In genomic region chr12:92739196-92739595, GRCm38 (mm10) we compare ENCODE assay signal across 28 mouse cellular contexts.
"Had no signal": no experiment of that assay in that cellular context is flagged by ENCODE, and none has a peak within 500 bp of the region (broad histone marks: within the 10 kb centered on the region; RNA-seq: fewer than 3 reads in every experiment).

No protein-coding gene starts in this region.

- H3K9ac ChIP-seq: heart, embryonic 13.5 days; heart, embryonic 15.5 days; hindbrain, embryonic 12.5 days; hindbrain, embryonic 14.5 days; intestine, embryonic 15.5 days; limb, embryonic 12.5 days; liver, embryonic 13.5 days had no signal

- DNase-seq: gastrocnemius, adult 2 months; gastrocnemius, postnatal 10 days; gastrocnemius, postnatal 36 days; heart, adult 11 months; heart, adult 2 months; heart, postnatal 14 days; heart, postnatal 36 days; kidney, adult 18-20 months; kidney, adult 8-10 months; kidney, postnatal 10 days; kidney, postnatal 25 days; kidney, postnatal 4 days; liver; liver, embryonic 13.5 days had no signal

- H3K4me1 ChIP-seq: heart, embryonic 13.5 days; heart, embryonic 15.5 days; hindbrain, embryonic 12.5 days; intestine, embryonic 15.5 days; limb, embryonic 12.5 days; liver, embryonic 13.5 days had no signal

- H3K27me3 ChIP-seq: heart, embryonic 13.5 days; heart, embryonic 15.5 days; hindbrain, embryonic 12.5 days; intestine, embryonic 15.5 days; limb, embryonic 12.5 days; liver, embryonic 13.5 days had no signal

- H3K9me3 ChIP-seq: heart, embryonic 13.5 days; heart, embryonic 15.5 days; hindbrain, embryonic 12.5 days; intestine, embryonic 15.5 days; limb, embryonic 10.5 days; limb, embryonic 12.5 days; liver, embryonic 13.5 days had no signal

- H3K27ac ChIP-seq: gastrocnemius, adult 2 months; heart, adult 2 months; heart, embryonic 13.5 days; heart, embryonic 15.5 days; hindbrain, embryonic 12.5 days; hindbrain, embryonic 14.5 days; intestine, embryonic 15.5 days; limb, embryonic 10.5 days; limb, embryonic 12.5 days; liver, embryonic 13.5 days had no signal

- H3K4me2 ChIP-seq: heart, embryonic 11.5 days; heart, embryonic 13.5 days; heart, embryonic 15.5 days; hindbrain, embryonic 12.5 days; hindbrain, embryonic 14.5 days; intestine, embryonic 15.5 days; limb, embryonic 12.5 days; liver, embryonic 11.5 days; liver, embryonic 13.5 days had no signal

- H3K4me3 ChIP-seq: gastrocnemius, adult 2 months; heart, adult 2 months; heart, embryonic 13.5 days; heart, embryonic 15.5 days; hindbrain, embryonic 12.5 days; intestine, embryonic 15.5 days; layer of hippocampus, adult 2 months; left cerebral cortex, adult 2 months; limb, embryonic 10.5 days; limb, embryonic 12.5 days; liver, embryonic 13.5 days had no signal

- ATAC-seq: hindbrain, embryonic 16.5 days; inflammation-experienced regulatory T-cells, adult 6 months; intestine, embryonic 15.5 days; intestine, postnatal 0 days had no signal

- H3K36me3 ChIP-seq: heart, embryonic 13.5 days; heart, embryonic 15.5 days; hindbrain, embryonic 12.5 days; intestine, embryonic 15.5 days; limb, embryonic 10.5 days; limb, embryonic 12.5 days; liver, embryonic 13.5 days had no signal
